ENCODE assay signal across 7 mouse cellular contexts in the genomic region with DNA sequence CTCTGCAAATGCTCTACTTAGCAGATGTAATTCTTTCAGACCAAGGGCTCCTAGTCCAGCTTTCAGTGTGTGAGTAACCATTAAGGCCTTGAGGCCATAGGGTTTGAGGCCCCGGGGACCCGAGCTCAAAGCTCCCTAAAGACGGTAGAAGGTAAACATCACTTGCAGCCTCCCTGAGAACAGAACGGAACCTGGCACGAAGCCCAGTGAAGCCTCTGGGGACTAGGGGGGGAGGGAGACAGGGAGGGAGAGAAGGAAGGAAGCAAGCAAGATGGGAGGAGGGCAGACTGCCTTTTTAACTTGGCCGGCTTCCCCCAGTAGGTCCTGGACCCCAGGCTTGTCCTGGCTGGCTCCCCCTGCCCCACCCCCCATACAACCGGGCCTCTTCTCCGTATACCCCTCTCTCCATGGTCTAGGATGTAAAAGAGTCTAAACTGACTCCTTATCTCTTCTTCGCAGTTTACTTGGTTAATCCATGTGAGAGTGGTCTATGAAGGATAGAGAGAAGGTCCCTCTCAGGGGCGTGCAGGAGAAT. TPM values are rescaled to one million over a fixed set of nuclear protein-coding genes. Genes with fewer than 3 reads are reported as not detected.
DNase-seq lines count a peak whose midpoint lies in the region; ATAC-seq lines count a peak whose summit lies in the region.

No protein-coding gene starts in this region.

- H3K27ac ChIP-seq in intestine, embryonic 14.5 days (ENCODE audit: low read depth): peak overlapping the region; percentile 94
- peak overlapping the region; percentile 88 for H3K27ac ChIP-seq in limb, embryonic 10.5 days
- peak overlapping the region; percentile 87 for H3K27ac ChIP-seq in midbrain, embryonic 13.5 days

- no peaks in the 10 kb centered on the region for H3K27me3 ChIP-seq in intestine, embryonic 14.5 days (replicated peaks; ENCODE audit: control insufficient read depth, insufficient read depth, low read length)
- H3K27me3 ChIP-seq in limb, embryonic 10.5 days (ENCODE audit: low read depth, poor library complexity, severe bottlenecking): peaks cover 6% of the 10 kb centered on the region; the same call in 1 of the 2 replicates
- no peaks in the 10 kb centered on the region for H3K27me3 ChIP-seq in midbrain, embryonic 13.5 days

- H3K36me3 ChIP-seq in intestine, embryonic 14.5 days (ENCODE audit: control insufficient read depth, insufficient read depth, low read length): peaks cover 31% of the 10 kb centered on the region
- peaks cover 36% of the 10 kb centered on the region for H3K36me3 ChIP-seq in limb, embryonic 10.5 days
- H3K36me3 ChIP-seq in midbrain, embryonic 13.5 days: peaks cover 16% of the 10 kb centered on the region

- H3K4me3 ChIP-seq in intestine, embryonic 14.5 days (ENCODE audit: low read depth, low read length): peak overlapping the region; percentile 55
- H3K4me3 ChIP-seq in limb, embryonic 10.5 days: peak overlapping the region; percentile 69
- H3K4me3 ChIP-seq in midbrain, embryonic 13.5 days (replicated peaks): peak overlapping the region; percentile 58

- intact Hi-C loops in gastrocnemius, postnatal 14 days (cut with DNase I; ENCODE audit: low total_unique reads): no loop called here

- H3K9me3 ChIP-seq in intestine, embryonic 14.5 days (ENCODE audit: control insufficient read depth, low read length): no peaks in the 10 kb centered on the region
- no peaks in the 10 kb centered on the region for H3K9me3 ChIP-seq in limb, embryonic 10.5 days (replicated peaks)
- no peaks in the 10 kb centered on the region for H3K9me3 ChIP-seq in midbrain, embryonic 13.5 days

- H3K9ac ChIP-seq in intestine, embryonic 14.5 days (ENCODE audit: low read length): peak overlapping the region; percentile 63
- H3K9ac ChIP-seq in midbrain, embryonic 13.5 days (replicated peaks): peak overlapping the region; percentile 86

- H3K4me1 ChIP-seq in intestine, embryonic 14.5 days (replicated peaks; ENCODE audit: control insufficient read depth, insufficient read depth, low read length): peaks cover 8% of the 10 kb centered on the region
- peaks cover 18% of the 10 kb centered on the region for H3K4me1 ChIP-seq in limb, embryonic 10.5 days
- H3K4me1 ChIP-seq in midbrain, embryonic 13.5 days (replicated peaks): peaks cover 26% of the 10 kb centered on the region

- peak; percentile 56 for ATAC-seq in intestine, embryonic 14.5 days (replicated peaks; ENCODE audit: low FRiP score, low TSS enrichment, low read depth)
- peak; percentile 65 for ATAC-seq in midbrain, embryonic 13.5 days

- WGBS in intestine, embryonic 14.5 days: 3% methylated on average over 10 of the region's 10 CpGs
- WGBS in limb, embryonic 10.5 days: 8% methylated on average over 10 of the region's 10 CpGs
- 4% methylated on average over 10 of the region's 10 CpGs for WGBS in midbrain, embryonic 13.5 days

- peak; percentile 68 to 80 for DNase-seq in adrenal gland, adult 18-20 months (ENCODE audit: low spot score in 2 of 2)
- DNase-seq in cerebellum, postnatal 36 days: peak; percentile 80 to 82
- DNase-seq in gastrocnemius, postnatal 14 days: peak; percentile 86
- peak; percentile 92 for DNase-seq in intestine, embryonic 14.5 days (ENCODE audit: low spot score)
- peak; percentile 57 for DNase-seq in limb, embryonic 10.5 days (ENCODE audit: low spot score)
- peak; percentile 88 to 89 for DNase-seq in spleen, adult 18-20 months

- H3K4me2 ChIP-seq in intestine, embryonic 14.5 days (ENCODE audit: low read length): peak overlapping the region; percentile 78
- H3K4me2 ChIP-seq in midbrain, embryonic 13.5 days (replicated peaks): peak overlapping the region; percentile 89

RNA-seq across cellular contexts. Expression of a gene that starts 0.8 kb away (rescaled TPM):
- 10 to 100 TPM; 21.6 to 31.7 TPM for total RNA-seq in adrenal gland, adult 18-20 months (2021)
- 10 to 100 TPM; 11.5 to 13.8 TPM for total RNA-seq in gastrocnemius, postnatal 14 days (2021)
- 42.8 and 47.4 TPM in 2 replicates for polyA plus RNA-seq in intestine, embryonic 14.5 days (2014; fragmentation: Nextera tagmentation; extraction: Ambion mirVana)
- 22.1 and 26.9 TPM in 2 replicates for polyA plus RNA-seq in limb, embryonic 10.5 days (2016; fragmentation: Nextera tagmentation; extraction: Ambion mirVana)
- polyA plus RNA-seq in midbrain, embryonic 13.5 days (2015; fragmentation: Nextera tagmentation; extraction: Ambion mirVana): 16.6 and 19.5 TPM in 2 replicates

RNA-seq across cellular contexts. Expression of a gene that starts 16.1 kb away (rescaled TPM):
- not detected for total RNA-seq in adrenal gland, adult 18-20 months (2021)
- not detected for total RNA-seq in gastrocnemius, postnatal 14 days (2021)
- not detected in 2 replicates for polyA plus RNA-seq in intestine, embryonic 14.5 days (2014; fragmentation: Nextera tagmentation; extraction: Ambion mirVana)
- not detected in 2 replicates for polyA plus RNA-seq in limb, embryonic 10.5 days (2016; fragmentation: Nextera tagmentation; extraction: Ambion mirVana)
- polyA plus RNA-seq in midbrain, embryonic 13.5 days (2015; fragmentation: Nextera tagmentation; extraction: Ambion mirVana): 0.08 TPM in 1 of 2 replicates, not detected in the other

RNA-seq across cellular contexts. Expression of a gene that starts 19.0 kb away (rescaled TPM):
- 100 to 1,000 TPM; 107 to 153 TPM for total RNA-seq in adrenal gland, adult 18-20 months (2021)
- total RNA-seq in gastrocnemius, postnatal 14 days (2021): 10 to 100 TPM; 76.5 to 87.8 TPM
- polyA plus RNA-seq in intestine, embryonic 14.5 days (2014; fragmentation: Nextera tagmentation; extraction: Ambion mirVana): 70.9 and 71.5 TPM in 2 replicates
- polyA plus RNA-seq in limb, embryonic 10.5 days (2016; fragmentation: Nextera tagmentation; extraction: Ambion mirVana): 62.3 and 69.1 TPM in 2 replicates
- 126 and 134 TPM in 2 replicates for polyA plus RNA-seq in midbrain, embryonic 13.5 days (2015; fragmentation: Nextera tagmentation; extraction: Ambion mirVana)

RNA-seq across cellular contexts. Expression of a gene that starts 19.4 kb away (rescaled TPM):
- total RNA-seq in adrenal gland, adult 18-20 months (2021): 1 to 10 TPM in 1 of 2 experiments, not detected in 1; 1.5 TPM
- total RNA-seq in gastrocnemius, postnatal 14 days (2021): not detected
- 0.64 and 0.81 TPM in 2 replicates for polyA plus RNA-seq in intestine, embryonic 14.5 days (2014; fragmentation: Nextera tagmentation; extraction: Ambion mirVana)
- 0.59 and 0.87 TPM in 2 replicates for polyA plus RNA-seq in limb, embryonic 10.5 days (2016; fragmentation: Nextera tagmentation; extraction: Ambion mirVana)
- 0.43 and 0.92 TPM in 2 replicates for polyA plus RNA-seq in midbrain, embryonic 13.5 days (2015; fragmentation: Nextera tagmentation; extraction: Ambion mirVana)

RNA-seq across cellular contexts. Expression of a gene that starts 30.6 kb away (rescaled TPM):
- under 1 TPM in 1 of 2 experiments, not detected in 1; 0.13 TPM for total RNA-seq in adrenal gland, adult 18-20 months (2021)
- total RNA-seq in gastrocnemius, postnatal 14 days (2021): under 1 TPM in 1 of 2 experiments, not detected in 1; 0.16 TPM
- polyA plus RNA-seq in intestine, embryonic 14.5 days (2014; fragmentation: Nextera tagmentation; extraction: Ambion mirVana): 0.37 and 0.48 TPM in 2 replicates
- 0.05 TPM in 1 of 2 replicates, not detected in the other for polyA plus RNA-seq in limb, embryonic 10.5 days (2016; fragmentation: Nextera tagmentation; extraction: Ambion mirVana)
- 0.70 and 0.88 TPM in 2 replicates for polyA plus RNA-seq in midbrain, embryonic 13.5 days (2015; fragmentation: Nextera tagmentation; extraction: Ambion mirVana)

Comparison
In these comparisons a context has a peak if more than half of its experiments do, and no peak if none do; other contexts are left out.
1. Peak in every context shown above with its lines: DNase-seq, ATAC-seq, H3K4me3 ChIP-seq and H3K27ac ChIP-seq.